Mouse (Mus musculus) heart, embryonic 14.5 days (tissue): ENCODE measurements around the gene Zmynd10. TPM values are rescaled to one million over a fixed set of nuclear protein-coding genes. Genes with fewer than 3 reads are reported as not detected.

Source experiments
- ATAC-seq: fragments of 200-750 bp; cut with Nextera tagmentation; 2 replicates; pipeline ENCODE4 v1.8.0; 2017; ENCODE audit warnings: low read depth, moderate TSS enrichment; ENCODE audit not compliant: insufficient number of reproducible peaks, insufficient read depth, low FRiP score
- H3K27ac ChIP-seq, 2 experiments: fragments of 200-500 bp in 1 of 2; fragments of 300-500 bp in 1 of 2; sonication (generic) in 1 of 2; replicated peaks in 1 of 2; 2 replicates each; pipeline ENCODE4 v1.5.1; 2012 to 2014; ENCODE audit warnings: low read depth in 2 of 2, low read length in 2 of 2, control low read depth in 1 of 2, mild to moderate bottlenecking in 1 of 2, mixed read lengths in 1 of 2; ENCODE audit not compliant: control insufficient read depth in 1 of 2, insufficient read depth in 1 of 2
- H3K27me3 ChIP-seq: fragments of 300-500 bp; sonication (generic); 2 replicates; pipeline ENCODE4 v1.6.1; 2014; ENCODE audit warnings: mild to moderate bottlenecking, low read length, control low read depth; ENCODE audit not compliant: control insufficient read depth, insufficient read depth
- H3K36me3 ChIP-seq: fragments of 300-500 bp; sonication (generic); 2 replicates; pipeline ENCODE4 v1.6.1; 2014; ENCODE audit warnings: mild to moderate bottlenecking, control low read depth, low read length, mixed read lengths; ENCODE audit not compliant: control insufficient read depth, insufficient read depth
- H3K4me1 ChIP-seq, 2 experiments: fragments of 200-500 bp in 1 of 2; fragments of 300-500 bp in 1 of 2; sonication (generic) in 1 of 2; 2 replicates each; pipeline ENCODE4 v1.6.1; 2012 to 2014; ENCODE audit warnings: low read length in 2 of 2, control low read depth in 1 of 2, mixed read lengths in 1 of 2; ENCODE audit not compliant: control insufficient read depth in 2 of 2, insufficient read depth in 2 of 2
- H3K4me2 ChIP-seq: fragments of 300-500 bp; sonication (generic); 2 replicates; pipeline ENCODE4 v1.6.1; 2014; ENCODE audit warnings: mild to moderate bottlenecking, low read length
- H3K4me3 ChIP-seq, 2 experiments: fragments of 200-500 bp in 1 of 2; fragments of 300-500 bp in 1 of 2; sonication (generic) in 1 of 2; 2 replicates each; pipeline ENCODE4 v1.5.1; 2012 to 2014; ENCODE audit warnings: low read length in 2 of 2, mild to moderate bottlenecking in 2 of 2, control low read depth in 1 of 2, low read depth in 1 of 2, moderate library complexity in 1 of 2; ENCODE audit not compliant: control insufficient read depth in 1 of 2, insufficient read depth in 1 of 2
- H3K9ac ChIP-seq: fragments of 300-500 bp; sonication (generic); 2 replicates; pipeline ENCODE4 v1.6.1; 2014; ENCODE audit warnings: mild to moderate bottlenecking, low read length
- H3K9me3 ChIP-seq: fragments of 300-500 bp; sonication (generic); 2 replicates; pipeline ENCODE4 v1.6.1; 2016; ENCODE audit warnings: low read length, control low read depth; ENCODE audit not compliant: control insufficient read depth
- WGBS: fragments of 180-500 bp; shearing (Covaris S2); extraction: QIAGEN DNeasy Blood & Tissue Kit; methylation state at CpG from one replicate; pipeline ENCODE4 v1.1.7; 2014; 5-methylcytosine and 5-hydroxymethylcytosine counted together
- polyA plus RNA-seq: library from polyadenylated mRNA; unstranded; fragments of >200 nt; fragmentation: Nextera tagmentation; extraction: Ambion mirVana; gene quantifications from 2 replicates; pipeline ENCODE4 v1.2.1, GENCODE M21; 2014

The Zmynd10 gene
- polyA plus RNA-seq, 1 experiment from 2014 or later, result not detected

GRCm38 (mm10) chr9:107578587-107578986 is 31.5 kb downstream of the Zmynd10 start, which contains the start of gene Naa80:
Gene Naa80 (plus strand): TSS chr9:107578887.
- WGBS, result 74% methylated on average over 3 of the region's 3 CpGs
- H3K4me2 ChIP-seq, result 0 out of 2 replicates have a peak within 1 kb of the TSS, but pooled peaks have one; percentile 61
- ATAC-seq, result no peak
- H3K36me3 ChIP-seq, result peaks cover 21% of the 10 kb centered on the region
- H3K4me3 ChIP-seq, result no peak within 1 kb of the TSS
- no peaks in the 10 kb centered on the region for H3K9me3 ChIP-seq
- peak within 1 kb of the TSS in 1 of 2 experiments; percentile 94; a peak in 1 of 4 replicates for H3K27ac ChIP-seq
- H3K4me1 ChIP-seq, result peaks cover 17 to 29% of the 10 kb centered on the region in 2 experiments
- no peak within 1 kb of the TSS; the same call in 1 of the 2 replicates for H3K9ac ChIP-seq
- no peaks in the 10 kb centered on the region for H3K27me3 ChIP-seq

- ATAC-seq, result no peak
- Histone ChIP-seq H3K27me3 (no peaks in the 10 kb centered on the region), H3K4me2 (no peak overlapping the region), H3K27ac (peak overlapping the region in 1 of 2 experiments; percentile 94; a peak in 1 of 4 replicates), H3K4me3 (no peak overlapping the region), H3K9me3 (no peaks in the 10 kb centered on the region), H3K36me3 (peaks cover 24% of the 10 kb centered on the region), H3K9ac (no peak overlapping the region; the same call in 1 of the 2 replicates), H3K4me1 (peaks cover 17 to 29% of the 10 kb centered on the region in 2 experiments)
- 90% methylated on average over 14 of the region's 14 CpGs for WGBS
These were observed 32.2 kb downstream of the Zmynd10 start for GRCm38 (mm10) chr9:107579023-107579900.

GRCm38 (mm10) chr9:107580501-107581317 is 33.6 kb downstream of the Zmynd10 start, which contains the start of gene Hyal3:
Gene Hyal3 (plus strand): TSS chr9:107580818.
- under 1% methylated on average over 32 of the region's 32 CpGs for WGBS
- H3K27ac ChIP-seq, result peak within 1 kb of the TSS; percentile 88 to 94
- ATAC-seq, result peak; percentile 38
- peak within 1 kb of the TSS; percentile 81 for H3K9ac ChIP-seq
- H3K9me3 ChIP-seq, result no peaks in the 10 kb centered on the region
- H3K4me2 ChIP-seq, result peak within 1 kb of the TSS; percentile 87
- peaks cover 17 to 29% of the 10 kb centered on the region in 2 experiments for H3K4me1 ChIP-seq
- H3K27me3 ChIP-seq, result no peaks in the 10 kb centered on the region
- H3K4me3 ChIP-seq, result peak within 1 kb of the TSS; percentile 53 to 55
- H3K36me3 ChIP-seq, result peaks cover 18% of the 10 kb centered on the region

GRCm38 (mm10) chr9:107581584-107581983 is 34.5 kb downstream of the Zmynd10 start:
- Histone ChIP-seq H3K4me3 (peak overlapping the region; percentile 53 to 55; a peak in 3 of 4 replicates), H3K4me2 (peak overlapping the region; percentile 87), H3K9me3 (no peaks in the 10 kb centered on the region), H3K27ac (peak overlapping the region; percentile 88 to 94; a peak in 3 of 4 replicates), H3K36me3 (peaks cover 18% of the 10 kb centered on the region), H3K4me1 (peaks cover 11 to 24% of the 10 kb centered on the region in 2 experiments), H3K9ac (peak overlapping the region; percentile 81), H3K27me3 (no peaks in the 10 kb centered on the region)
- WGBS, result 68% methylated on average over 4 of the region's 4 CpGs
- ATAC-seq, result no peak

GRCm38 (mm10) chr9:107582509-107583062 is 35.5 kb downstream of the Zmynd10 start:
- H3K4me1 ChIP-seq, result peaks cover 6 to 16% of the 10 kb centered on the region in 2 experiments; a peak in 3 of 4 replicates
- no peak overlapping the region for H3K4me3 ChIP-seq
- H3K9me3 ChIP-seq, result no peaks in the 10 kb centered on the region
- no peaks in the 10 kb centered on the region for H3K27me3 ChIP-seq
- H3K9ac ChIP-seq, result no peak overlapping the region
- peaks cover 18% of the 10 kb centered on the region for H3K36me3 ChIP-seq
- H3K27ac ChIP-seq, result no peak overlapping the region
- H3K4me2 ChIP-seq, result no peak overlapping the region
- 88% methylated on average over 7 of the region's 7 CpGs for WGBS
- ATAC-seq, result no peak

- no peak for ATAC-seq
- no peaks in the 10 kb centered on the region for H3K9me3 ChIP-seq
- H3K27ac ChIP-seq, result no peak overlapping the region
- peaks cover 6 to 19% of the 10 kb centered on the region in 2 experiments; a peak in 3 of 4 replicates for H3K4me1 ChIP-seq
- peaks cover 18% of the 10 kb centered on the region for H3K36me3 ChIP-seq
- H3K27me3 ChIP-seq, result no peaks in the 10 kb centered on the region
- no peak overlapping the region for H3K4me2 ChIP-seq
- no peak overlapping the region for H3K4me3 ChIP-seq
- no peak overlapping the region for H3K9ac ChIP-seq
- WGBS, result 88% methylated on average over 14 of the region's 14 CpGs
These were observed 36.1 kb downstream of the Zmynd10 start for GRCm38 (mm10) chr9:107583174-107583573.

- Histone ChIP-seq H3K27me3 (no peaks in the 10 kb centered on the region), H3K36me3 (peaks cover 39% of the 10 kb centered on the region), H3K4me2 (no peak overlapping the region), H3K4me3 (no peak overlapping the region), H3K4me1 (peaks cover 25 to 35% of the 10 kb centered on the region in 2 experiments), H3K27ac (no peak overlapping the region), H3K9ac (no peak overlapping the region), H3K9me3 (no peaks in the 10 kb centered on the region)
- 84% methylated on average over 5 of the region's 5 CpGs for WGBS
- ATAC-seq, result no peak
These were observed 39.4 kb downstream of the Zmynd10 start for GRCm38 (mm10) chr9:107586504-107586903.
